Mouse (Mus musculus) stomach, embryonic 16.5 days (tissue): Measurements from ENCODE around the gene Rab40c. TPM values are rescaled to one million over a fixed set of nuclear protein-coding genes. Genes with fewer than 3 reads are reported as not detected.

Experiments
- ATAC-seq: fragments of 200-750 bp; cut with Nextera tagmentation; 2 replicates; pipeline ENCODE4 v1.8.0; 2017; ENCODE audit warnings: moderate number of reproducible peaks, moderate TSS enrichment; ENCODE audit not compliant: insufficient read depth, low FRiP score
- H3K27ac ChIP-seq: fragments of 300-500 bp; sonication (generic); 2 replicates; pipeline ENCODE4 v1.5.1; 2014; ENCODE audit warnings: low read length
- H3K27me3 ChIP-seq: fragments of 300-500 bp; sonication (generic); 2 replicates; pipeline ENCODE4 v1.6.1; 2014; ENCODE audit warnings: low read length, control low read depth, mixed read lengths; ENCODE audit not compliant: control insufficient read depth, insufficient read depth
- H3K36me3 ChIP-seq: fragments of 300-500 bp; sonication (generic); 2 replicates; pipeline ENCODE4 v1.6.1; 2014; ENCODE audit warnings: low read length; ENCODE audit not compliant: control insufficient read depth, insufficient read depth
- H3K4me1 ChIP-seq: fragments of 300-500 bp; sonication (generic); 2 replicates; pipeline ENCODE4 v1.6.1; 2014; ENCODE audit warnings: low read length, control low read depth, mixed read lengths; ENCODE audit not compliant: control insufficient read depth, insufficient read depth
- H3K4me2 ChIP-seq: fragments of 300-500 bp; sonication (generic); 2 replicates; pipeline ENCODE4 v1.6.1; 2014; ENCODE audit warnings: low read depth, low read length, mixed read lengths
- H3K4me3 ChIP-seq: fragments of 300-500 bp; sonication (generic); replicated peaks from 2 replicates; pipeline ENCODE4 v1.5.1; 2014; ENCODE audit warnings: mild to moderate bottlenecking, low read length
- H3K9ac ChIP-seq: fragments of 300-500 bp; sonication (generic); 2 replicates; pipeline ENCODE4 v1.6.1; 2014; ENCODE audit warnings: low read length
- H3K9me3 ChIP-seq: fragments of 300-500 bp; sonication (generic); replicated peaks from 2 replicates; pipeline ENCODE4 v1.6.1; 2016; ENCODE audit warnings: low read length, control low read depth; ENCODE audit not compliant: control insufficient read depth
- WGBS: fragments of 180-500 bp; shearing (Covaris S2); extraction: QIAGEN DNeasy Blood & Tissue Kit; methylation state at CpG from one replicate; pipeline ENCODE4 v1.1.7; 2014; 5-methylcytosine and 5-hydroxymethylcytosine counted together
- polyA plus RNA-seq: library from polyadenylated mRNA; unstranded; fragments of >200 nt; fragmentation: Nextera tagmentation; extraction: Ambion mirVana; gene quantifications from 2 replicates; pipeline ENCODE4 v1.2.1, GENCODE M21; 2015

Rab40c gene
- polyA plus RNA-seq, 1 experiment from 2014 or later, result 26.3 TPM

DNA sequence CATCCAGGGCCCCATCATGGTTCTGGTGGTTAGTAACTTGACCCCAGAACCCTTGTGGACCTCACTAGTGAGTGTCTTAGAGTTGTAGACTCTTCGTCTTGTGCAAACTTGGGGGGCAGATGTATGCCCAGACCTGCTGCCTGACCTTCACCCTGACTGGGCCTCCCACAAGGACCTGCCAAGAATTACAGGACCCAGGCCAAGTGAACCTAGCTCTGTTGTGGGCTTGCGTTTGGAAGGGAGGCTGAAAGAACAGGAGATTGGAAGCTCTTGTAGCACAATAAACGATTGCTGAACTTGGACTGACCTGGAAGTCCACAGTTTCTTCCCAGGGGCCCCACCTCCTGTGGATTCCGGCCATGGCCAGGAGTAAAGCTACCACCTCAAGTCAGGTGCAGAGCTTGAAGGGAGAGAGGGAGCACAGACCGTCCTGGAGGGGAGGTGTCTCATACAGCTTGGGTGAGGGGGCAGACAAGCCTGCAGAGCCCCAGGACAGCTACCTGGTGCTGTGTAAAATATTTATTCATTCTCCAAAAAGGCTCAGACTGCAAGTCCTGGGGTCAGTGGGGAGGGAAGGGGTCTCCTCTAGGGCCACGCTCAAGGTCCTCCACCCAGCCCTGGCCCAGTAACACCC is 85.4 kb downstream of the Rab40c start:
- Histone ChIP-seq H3K4me3 (peak overlapping the region; percentile 90), H3K4me2 (peak overlapping the region; percentile 81), H3K9ac (peak overlapping the region; percentile 90), H3K9me3 (no peaks in the 10 kb centered on the region), H3K27me3 (no peaks in the 10 kb centered on the region), H3K36me3 (peaks cover 24% of the 10 kb centered on the region), H3K4me1 (peaks cover 59% of the 10 kb centered on the region), H3K27ac (peak overlapping the region; percentile 99)
- 11% methylated on average over 6 of the region's 6 CpGs for WGBS
- no peak for ATAC-seq

DNA sequence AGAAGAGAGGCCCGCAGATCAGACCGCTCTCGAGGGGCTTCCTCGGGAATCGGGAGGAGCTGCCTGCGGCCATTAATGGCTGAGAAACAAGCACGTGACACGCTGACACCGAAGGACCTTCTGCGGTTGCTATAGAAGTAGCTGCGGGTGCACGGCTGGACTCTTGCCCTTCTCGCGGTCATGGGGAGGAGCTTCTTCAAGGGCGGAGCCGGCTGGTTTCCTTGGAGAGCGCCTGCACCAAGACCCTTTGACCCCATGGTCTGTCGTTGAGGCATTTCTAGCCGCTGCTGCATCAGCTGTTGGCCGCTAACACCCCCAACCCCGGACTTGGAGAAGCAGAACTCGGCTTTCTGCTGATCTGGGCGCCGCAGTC is 86.2 kb downstream of the Rab40c start, which contains the start of gene Stub1:
Gene Stub1 (minus strand): TSS at position 114 of the 373 bp plus-strand sequence.
- Histone ChIP-seq H3K36me3 (peaks cover 20% of the 10 kb centered on the region), H3K9me3 (no peaks in the 10 kb centered on the region), H3K4me3 (peak within 1 kb of the TSS; percentile 90), H3K27ac (peak within 1 kb of the TSS; percentile 99), H3K4me2 (peak within 1 kb of the TSS; percentile 88), H3K27me3 (no peaks in the 10 kb centered on the region), H3K9ac (peak within 1 kb of the TSS; percentile 92), H3K4me1 (peaks cover 62% of the 10 kb centered on the region)
- ATAC-seq, result peak; percentile 77
- WGBS, result under 1% methylated on average over 24 of the region's 24 CpGs

DNA sequence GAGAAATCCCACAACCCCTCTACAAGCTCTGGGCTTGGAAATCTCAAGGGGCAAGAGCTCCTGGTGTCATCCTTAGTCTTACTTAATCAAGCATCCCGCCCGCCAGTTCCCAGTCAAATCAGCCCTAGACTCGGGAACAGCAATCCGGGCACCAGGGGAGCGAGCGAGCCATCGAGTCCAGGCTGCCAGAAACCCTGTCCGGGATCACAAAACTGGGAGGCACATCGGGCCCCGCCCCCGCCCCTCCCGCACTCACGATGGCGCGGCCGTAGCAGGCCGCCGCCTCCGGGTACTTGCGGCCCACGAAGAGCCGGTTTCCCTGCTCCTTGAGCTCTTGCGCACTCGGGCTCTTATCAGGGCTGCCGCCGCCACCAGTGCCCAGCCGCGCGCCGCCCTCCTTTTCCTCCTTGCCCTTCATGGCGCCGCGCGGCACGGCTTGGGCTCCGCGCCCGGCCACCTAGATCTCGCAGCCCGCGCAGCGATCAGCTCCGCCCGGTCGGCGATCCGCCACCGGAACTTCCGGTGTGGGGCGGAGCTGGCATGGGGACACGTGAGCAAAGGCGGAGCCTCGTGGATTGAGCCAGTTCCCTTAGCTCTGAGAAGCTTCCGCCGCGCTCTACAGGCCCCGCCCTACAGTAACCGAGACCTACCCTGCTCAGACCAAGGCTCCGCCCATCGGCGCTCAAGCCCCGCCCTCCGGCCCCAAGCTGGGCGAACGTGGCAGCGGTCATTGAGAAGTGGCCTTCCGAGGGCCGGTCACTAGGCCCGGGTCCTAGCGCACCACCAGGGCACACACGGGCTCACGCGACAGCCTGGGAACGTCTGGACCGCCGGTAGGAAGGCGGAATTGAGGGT is 86.9 kb downstream of the Rab40c start:
- Histone ChIP-seq H3K27ac (peak overlapping the region; percentile 99), H3K9ac (peak overlapping the region; percentile 92), H3K36me3 (peaks cover 22% of the 10 kb centered on the region), H3K9me3 (no peaks in the 10 kb centered on the region), H3K4me2 (peak overlapping the region; percentile 88), H3K4me1 (peaks cover 63% of the 10 kb centered on the region), H3K27me3 (no peaks in the 10 kb centered on the region), H3K4me3 (peak overlapping the region; percentile 90)
- WGBS, result under 1% methylated on average over 77 of the region's 77 CpGs
- ATAC-seq, result peak; percentile 93

Other genes starting within 250 kb of the Rab40c start
- gene Gng13, start 202.6 kb downstream of the Rab40c start, polyA plus RNA-seq, result 0.85 and 1.0 TPM in 2 replicates
- gene Chtf18, start 192.3 kb downstream of the Rab40c start, polyA plus RNA-seq, result 22.9 and 25.1 TPM in 2 replicates
- 17.5 and 18.9 TPM in 2 replicates for gene Rpusd1, start 192.1 kb downstream of the Rab40c start, polyA plus RNA-seq
- 0.05 and 0.14 TPM in 2 replicates for gene Mslnl, start 183.7 kb downstream of the Rab40c start, polyA plus RNA-seq
- 77.0 and 104 TPM in 2 replicates for gene Msln, start 165.3 kb downstream of the Rab40c start, polyA plus RNA-seq
- gene Narfl, start 146.0 kb downstream of the Rab40c start, polyA plus RNA-seq, result 28.3 and 28.6 TPM in 2 replicates
- 49.8 and 54.2 TPM in 2 replicates for gene Haghl, start 134.1 kb downstream of the Rab40c start, polyA plus RNA-seq
- 0.12 TPM in 1 of 2 replicates, not detected in the other for gene Ccdc78, start 133.1 kb downstream of the Rab40c start, polyA plus RNA-seq
- gene Fam173a, start 126.8 kb downstream of the Rab40c start, polyA plus RNA-seq, result 96.9 and 102 TPM in 2 replicates
- 1.2 TPM in 1 of 2 replicates, not detected in the other for gene AC134908.4, start 124.1 kb downstream of the Rab40c start, polyA plus RNA-seq
- 25.4 and 28.0 TPM in 2 replicates for gene Metrn, start 122.6 kb downstream of the Rab40c start, polyA plus RNA-seq
- 2.6 and 2.8 TPM in 2 replicates for gene Fbxl16, start 110.6 kb downstream of the Rab40c start, polyA plus RNA-seq
- 24.7 and 28.6 TPM in 2 replicates for gene Wdr24, start 96.1 kb downstream of the Rab40c start, polyA plus RNA-seq
- 56.7 and 58.1 TPM in 2 replicates for gene Jmjd8, start 90.9 kb downstream of the Rab40c start, polyA plus RNA-seq
- 312 and 314 TPM in 2 replicates for gene Stub1, start 86.3 kb downstream of the Rab40c start, polyA plus RNA-seq
- gene Rhbdl1, start 82.4 kb downstream of the Rab40c start, polyA plus RNA-seq, result 2.5 and 2.8 TPM in 2 replicates
- gene Gm20683, start 78.0 kb downstream of the Rab40c start, polyA plus RNA-seq, result 2.7 and 3.4 TPM in 2 replicates
- 22.4 and 23.5 TPM in 2 replicates for gene Rhot2, start 74.9 kb downstream of the Rab40c start, polyA plus RNA-seq
- 20.9 and 22.1 TPM in 2 replicates for gene Wdr90, start 58.2 kb downstream of the Rab40c start, polyA plus RNA-seq
- gene Mcrip2, start 51.0 kb downstream of the Rab40c start, polyA plus RNA-seq, result 41.5 and 49.4 TPM in 2 replicates
- 57.1 and 63.8 TPM in 2 replicates for gene Mettl26, start 44.7 kb downstream of the Rab40c start, polyA plus RNA-seq
- 0.42 and 0.56 TPM in 2 replicates for gene Wfikkn1, start 38.9 kb downstream of the Rab40c start, polyA plus RNA-seq
- 57.2 and 62.0 TPM in 2 replicates for gene Pigq, start 25.2 kb upstream of the Rab40c start, polyA plus RNA-seq
- gene Nhlrc4, start 25.2 kb upstream of the Rab40c start, polyA plus RNA-seq, result 0.12 and 0.66 TPM in 2 replicates
- 0.11 and 0.31 TPM in 2 replicates for gene A930017K11Rik, start 32.8 kb upstream of the Rab40c start, polyA plus RNA-seq
- gene Capn15, start 66.1 kb upstream of the Rab40c start, polyA plus RNA-seq, result 21.6 and 23.3 TPM in 2 replicates
- gene Rab11fip3, start 149.8 kb upstream of the Rab40c start, polyA plus RNA-seq, result 6.0 and 6.9 TPM in 2 replicates
- 47.1 and 56.6 TPM in 2 replicates for gene Decr2, start 170.6 kb upstream of the Rab40c start, polyA plus RNA-seq
- 67.7 and 74.7 TPM in 2 replicates for gene Nme4, start 175.9 kb upstream of the Rab40c start, polyA plus RNA-seq
- 5.7 and 6.9 TPM in 2 replicates for gene Tmem8, start 193.6 kb upstream of the Rab40c start, polyA plus RNA-seq
- gene Mrpl28, start 203.8 kb upstream of the Rab40c start, polyA plus RNA-seq, result 184 and 201 TPM in 2 replicates
- gene Axin1, start 219.0 kb upstream of the Rab40c start, polyA plus RNA-seq, result 6.4 and 6.6 TPM in 2 replicates